Mouse (Mus musculus): ENCODE measurements around the gene P4ha2. TPM values are rescaled to one million over a fixed set of nuclear protein-coding genes. Genes with fewer than 3 reads are reported as not detected.

P4ha2 gene
- polyA plus RNA-seq, 1 experiment, result 23.4 TPM

GRCm38 (mm10) chr11:54084976-54085375, 14.9 kb upstream of the P4ha2 start:
- DNase-seq, result no peak
- WGBS, result 96% methylated on average over 1 of the region's 1 CpGs
- Histone ChIP-seq H3K27me3 (replicated peaks; ENCODE audit: control insufficient read depth, insufficient read depth, low read length) (no peaks in the 10 kb centered on the region), H3K4me3 (ENCODE audit: insufficient read depth, low read depth, low read length) (no peak overlapping the region), H3K27ac (ENCODE audit: insufficient read depth, low read depth, low read length) (no peak overlapping the region), H3K36me3 (ENCODE audit: control insufficient read depth, insufficient read depth, low read length) (no peaks in the 10 kb centered on the region), H3K4me1 (ENCODE audit: control insufficient read depth, insufficient read depth, low read length) (no peaks in the 10 kb centered on the region)
- TF ChIP-seq POLR2A (IDR thresholded peaks at IDR 0.05; ENCODE audit: low read depth, low read length) (no peak), CTCF (conservative IDR thresholded peaks at IDR 0.05; ENCODE audit: insufficient read depth, insufficient read length, low read depth, low read length) (no peak)

GRCm38 (mm10) chr11:54085816-54086215, 14.1 kb upstream of the P4ha2 start:
- Histone ChIP-seq H3K27me3 (replicated peaks; ENCODE audit: control insufficient read depth, insufficient read depth, low read length) (no peaks in the 10 kb centered on the region), H3K4me1 (ENCODE audit: control insufficient read depth, insufficient read depth, low read length) (no peaks in the 10 kb centered on the region), H3K4me3 (ENCODE audit: insufficient read depth, low read depth, low read length) (no peak overlapping the region), H3K36me3 (ENCODE audit: control insufficient read depth, insufficient read depth, low read length) (no peaks in the 10 kb centered on the region), H3K27ac (ENCODE audit: insufficient read depth, low read depth, low read length) (no peak overlapping the region)
- no peak for TF ChIP-seq CTCF (conservative IDR thresholded peaks at IDR 0.05; ENCODE audit: insufficient read depth, insufficient read length, low read depth, low read length)
- TF ChIP-seq POLR2A (IDR thresholded peaks at IDR 0.05; ENCODE audit: low read depth, low read length), result no peak
- 74% methylated on average over 5 of the region's 5 CpGs for WGBS
- no peak for DNase-seq

GRCm38 (mm10) chr11:54088253-54088946, 11.5 kb upstream of the P4ha2 start:
- Histone ChIP-seq H3K27ac (ENCODE audit: insufficient read depth, low read depth, low read length) (no peak overlapping the region), H3K36me3 (ENCODE audit: control insufficient read depth, insufficient read depth, low read length) (no peaks in the 10 kb centered on the region), H3K4me1 (ENCODE audit: control insufficient read depth, insufficient read depth, low read length) (no peaks in the 10 kb centered on the region), H3K27me3 (replicated peaks; ENCODE audit: control insufficient read depth, insufficient read depth, low read length) (no peaks in the 10 kb centered on the region), H3K4me3 (ENCODE audit: insufficient read depth, low read depth, low read length) (no peak overlapping the region)
- TF ChIP-seq CTCF (conservative IDR thresholded peaks at IDR 0.05; ENCODE audit: insufficient read depth, insufficient read length, low read depth, low read length) (no peak), POLR2A (IDR thresholded peaks at IDR 0.05; ENCODE audit: low read depth, low read length) (no peak)
- WGBS, result 79% methylated on average over 7 of the region's 7 CpGs
- DNase-seq, result no peak

- H3K4me3 ChIP-seq (ENCODE audit: insufficient read depth, low read depth, low read length), result no peak overlapping the region
- no peaks in the 10 kb centered on the region for H3K27me3 ChIP-seq (replicated peaks; ENCODE audit: control insufficient read depth, insufficient read depth, low read length)
- H3K27ac ChIP-seq (ENCODE audit: insufficient read depth, low read depth, low read length), result no peak overlapping the region
- H3K36me3 ChIP-seq (ENCODE audit: control insufficient read depth, insufficient read depth, low read length), result no peaks in the 10 kb centered on the region
- 29% methylated on average over 5 of the region's 5 CpGs for WGBS
- DNase-seq, result peak; percentile 90
- no peaks in the 10 kb centered on the region for H3K4me1 ChIP-seq (ENCODE audit: control insufficient read depth, insufficient read depth, low read length)
- TF ChIP-seq CTCF (conservative IDR thresholded peaks at IDR 0.05; ENCODE audit: insufficient read depth, insufficient read length, low read depth, low read length) (peak; percentile 65), POLR2A (IDR thresholded peaks at IDR 0.05; ENCODE audit: low read depth, low read length) (no peak)
These were observed 11.0 kb upstream of the P4ha2 start for GRCm38 (mm10) chr11:54088947-54089317.

GRCm38 (mm10) chr11:54090091-54090879, 9.6 kb upstream of the P4ha2 start:
- H3K4me3 ChIP-seq (ENCODE audit: insufficient read depth, low read depth, low read length), result no peak overlapping the region

GRCm38 (mm10) chr11:54091726-54092125, 8.2 kb upstream of the P4ha2 start:
- Histone ChIP-seq H3K27ac (ENCODE audit: insufficient read depth, low read depth, low read length) (no peak overlapping the region), H3K36me3 (ENCODE audit: control insufficient read depth, insufficient read depth, low read length) (no peaks in the 10 kb centered on the region), H3K4me3 (ENCODE audit: insufficient read depth, low read depth, low read length) (no peak overlapping the region), H3K27me3 (replicated peaks; ENCODE audit: control insufficient read depth, insufficient read depth, low read length) (no peaks in the 10 kb centered on the region), H3K4me1 (ENCODE audit: control insufficient read depth, insufficient read depth, low read length) (no peaks in the 10 kb centered on the region)
- no peak for DNase-seq
- 66% methylated on average over 8 of the region's 8 CpGs for WGBS
- TF ChIP-seq POLR2A (IDR thresholded peaks at IDR 0.05; ENCODE audit: low read depth, low read length), result no peak
- no peak for TF ChIP-seq CTCF (conservative IDR thresholded peaks at IDR 0.05; ENCODE audit: insufficient read depth, insufficient read length, low read depth, low read length)

More at GRCm38 (mm10) chr11:54090091-54090879, 9.6 kb upstream of the P4ha2 start:
- TF ChIP-seq CTCF (conservative IDR thresholded peaks at IDR 0.05; ENCODE audit: insufficient read depth, insufficient read length, low read depth, low read length) (no peak), POLR2A (IDR thresholded peaks at IDR 0.05; ENCODE audit: low read depth, low read length) (no peak)
- Histone ChIP-seq H3K4me1 (ENCODE audit: control insufficient read depth, insufficient read depth, low read length) (no peaks in the 10 kb centered on the region), H3K36me3 (ENCODE audit: control insufficient read depth, insufficient read depth, low read length) (no peaks in the 10 kb centered on the region), H3K27ac (ENCODE audit: insufficient read depth, low read depth, low read length) (no peak overlapping the region), H3K27me3 (replicated peaks; ENCODE audit: control insufficient read depth, insufficient read depth, low read length) (no peaks in the 10 kb centered on the region)
- 72% methylated on average over 1 of the region's 1 CpGs for WGBS
- no peak for DNase-seq

- Histone ChIP-seq H3K27me3 (replicated peaks; ENCODE audit: control insufficient read depth, insufficient read depth, low read length) (no peaks in the 10 kb centered on the region), H3K4me1 (ENCODE audit: control insufficient read depth, insufficient read depth, low read length) (no peaks in the 10 kb centered on the region), H3K27ac (ENCODE audit: insufficient read depth, low read depth, low read length) (no peak overlapping the region), H3K36me3 (ENCODE audit: control insufficient read depth, insufficient read depth, low read length) (no peaks in the 10 kb centered on the region), H3K4me3 (ENCODE audit: insufficient read depth, low read depth, low read length) (no peak overlapping the region)
- WGBS, result 48% methylated on average over 7 of the region's 7 CpGs
- no peak for DNase-seq
- no peak for TF ChIP-seq POLR2A (IDR thresholded peaks at IDR 0.05; ENCODE audit: low read depth, low read length)
- TF ChIP-seq CTCF (conservative IDR thresholded peaks at IDR 0.05; ENCODE audit: insufficient read depth, insufficient read length, low read depth, low read length), result no peak
These were observed 7.7 kb upstream of the P4ha2 start for GRCm38 (mm10) chr11:54092188-54092587.
